Mouse (Mus musculus) adrenal gland, postnatal 36 days (tissue): Measurements from ENCODE around the gene Hist1h4h. TPM values are rescaled to one million over a fixed set of nuclear protein-coding genes. Genes with fewer than 3 reads are reported as not detected.

Experiments used
- DNase-seq, 2 experiments: peaks; one replicate each; pipeline ENCODE4 v3.0.0; 2021; ENCODE audit warnings: mixed read lengths in 1 of 2
- long read RNA-seq, 2 experiments: library from polyadenylated mRNA; stranded (forward); transcript quantifications; one replicate each; pipeline ENCODE4 v2.0.0; 2021; ENCODE audit warnings: borderline sequencing depth in 2 of 2
- total RNA-seq, 2 experiments: library from RNA; stranded (reverse); gene quantifications; 2 replicates each; pipeline ENCODE4 v1.2.3; 2021

Hist1h4h gene
- total RNA-seq = 100 to 1,000 TPM; 443 to 473 TPM
- long read RNA-seq, experiment 1, transcript Hist1h4h-201 (1 exons, 470 nt) = major isoform, 47 of 47 reads
- long read RNA-seq, experiment 1, partial matches to known transcripts = 0 of 47 reads
- long read RNA-seq, experiment 1, other reads (novel, unspliced or antisense) = 0 of 47 reads
- long read RNA-seq, experiment 2, transcript Hist1h4h-201 (1 exons, 470 nt) = major isoform, 35 of 35 reads
- long read RNA-seq, experiment 2, partial matches to known transcripts = 0 of 35 reads
- long read RNA-seq, experiment 2, other reads (novel, unspliced or antisense) = 0 of 35 reads

GRCm38 (mm10) chr13:23530901-23531875 lies at the start of gene Hist1h4h:
Hist1h4h (plus strand) TSS chr13:23531050.
- peak; percentile 93 to 94 for DNase-seq

- DNase-seq = no peak
Measured at GRCm38 (mm10) chr13:23483153-23483552, 47.7 kb upstream of the Hist1h4h start.

GRCm38 (mm10) chr13:23485271-23485670 lies 45.6 kb upstream of the Hist1h4h start:
- DNase-seq = no peak

- DNase-seq = peak; percentile 63 to 68
Measured at GRCm38 (mm10) chr13:23488400-23489322, 42.2 kb upstream of the Hist1h4h start, which contains the start of gene Btn2a2. Btn2a2 (minus strand) TSS chr13:23488857.

- DNase-seq = no peak
Measured at GRCm38 (mm10) chr13:23490863-23491262, 40.0 kb upstream of the Hist1h4h start.

GRCm38 (mm10) chr13:23491263-23491662 lies 39.6 kb upstream of the Hist1h4h start:
- DNase-seq = no peak

- DNase-seq = peak; percentile 21 to 37
Measured at GRCm38 (mm10) chr13:23491990-23492389, 38.9 kb upstream of the Hist1h4h start.

GRCm38 (mm10) chr13:23495526-23495925 lies 35.3 kb upstream of the Hist1h4h start:
- no peak for DNase-seq

- peak; percentile 28 to 32 for DNase-seq
Measured at GRCm38 (mm10) chr13:23497656-23498321, 33.1 kb upstream of the Hist1h4h start.

- DNase-seq = no peak
Measured at GRCm38 (mm10) chr13:23498653-23499052, 32.2 kb upstream of the Hist1h4h start.

GRCm38 (mm10) chr13:23499943-23500342 lies 30.9 kb upstream of the Hist1h4h start:
- DNase-seq = no peak

GRCm38 (mm10) chr13:23500424-23501200 lies 30.2 kb upstream of the Hist1h4h start:
- DNase-seq = peak; percentile 45 to 63

- no peak for DNase-seq
Measured at GRCm38 (mm10) chr13:23501511-23501910, 29.3 kb upstream of the Hist1h4h start.

- DNase-seq = no peak
Measured at GRCm38 (mm10) chr13:23502031-23502567, 28.8 kb upstream of the Hist1h4h start.

- no peak for DNase-seq
Measured at GRCm38 (mm10) chr13:23502916-23503315, 27.9 kb upstream of the Hist1h4h start.

GRCm38 (mm10) chr13:23503797-23504196 lies 27.1 kb upstream of the Hist1h4h start:
- DNase-seq = peak; percentile 33 to 54

GRCm38 (mm10) chr13:23505662-23506345 lies 25.0 kb upstream of the Hist1h4h start:
- no peak for DNase-seq

GRCm38 (mm10) chr13:23506351-23506750 lies 24.5 kb upstream of the Hist1h4h start:
- DNase-seq = peak; percentile 48 to 67

GRCm38 (mm10) chr13:23506819-23507515 lies 23.9 kb upstream of the Hist1h4h start:
- peak in 1 of 2 experiments; percentile 30 for DNase-seq
